In the genomic region with DNA sequence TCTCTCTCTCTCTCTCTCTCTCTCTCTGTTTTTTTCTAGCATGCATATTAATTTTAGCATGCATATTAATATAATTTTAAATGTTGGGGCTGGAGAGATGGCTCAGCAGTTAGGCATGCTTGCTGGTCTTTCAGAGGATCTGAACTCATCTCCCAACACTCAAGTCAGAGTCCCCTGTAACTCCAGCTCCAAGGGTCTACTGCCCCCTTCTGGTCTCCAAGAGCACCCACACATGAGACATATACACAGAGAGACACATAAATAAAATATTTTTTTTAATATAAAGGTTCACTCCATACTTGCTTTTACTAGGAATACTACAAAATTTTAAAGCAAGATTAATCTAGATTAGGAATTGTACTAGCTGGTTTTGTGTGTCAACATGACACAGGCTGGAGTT, we compare ENCODE assay signal across 30 mouse cellular contexts.
A peak's percentile ranks its signal among the peaks of the same experiment; 100 is the strongest.
DNase-seq lines count a peak whose midpoint lies in the region; ATAC-seq and TF ChIP-seq lines count a peak whose summit lies in the region.
"Had no signal": no experiment of that assay in that cellular context is flagged by ENCODE, and none has a peak within 500 bp of the region (broad histone marks: within the 10 kb centered on the region; RNA-seq: fewer than 3 reads in every experiment).

No protein-coding gene starts in this region.

- TF ChIP-seq EP300 in lung, postnatal 0 days (IDR thresholded peaks at IDR 0.05): no peak
- no peak for TF ChIP-seq EP300 in MEL (IDR thresholded peaks at IDR 0.05; ENCODE audit: low read depth in 1 of 2, low read length in 2 of 2)

- no peak overlapping the region for H3K27ac ChIP-seq in gastrocnemius, adult 2 months
- no peak overlapping the region for H3K27ac ChIP-seq in lung, postnatal 0 days (ENCODE audit: low read length)
- no peak overlapping the region for H3K27ac ChIP-seq in MEL (ENCODE audit: control insufficient read depth, low read depth, low read length)
- H3K27ac ChIP-seq: embryonic facial prominence, embryonic 13.5 days; forebrain, embryonic 13.5 days; heart, embryonic 15.5 days; hindbrain, embryonic 15.5 days; liver, embryonic 13.5 days; neural tube, embryonic 13.5 days; stomach, embryonic 15.5 days had no signal

- no peaks in the 10 kb centered on the region for H3K79me2 ChIP-seq in MEL (ENCODE audit: control insufficient read depth, insufficient read depth, low read length, poor library complexity)

- no peak for DNase-seq in gastrocnemius, adult 2 months
- no peak for DNase-seq in gastrocnemius, postnatal 4 days (ENCODE audit: low spot score in 2 of 2)
- DNase-seq in lung, postnatal 0 days (ENCODE audit: low spot score): no peak
- DNase-seq in lung, postnatal 10 days: no peak
- DNase-seq in MEL (ENCODE audit: low read depth, low spot score): peak; percentile 21
- DNase-seq in mesoderm, embryonic 11.5 days (ENCODE audit: low read depth, low spot score): peak; percentile 19
- no peak for DNase-seq in cerebellum, adult 18-20 months
- no peak for DNase-seq in adrenal gland, postnatal 4 days (ENCODE audit: low spot score in 2 of 2)
- DNase-seq: adrenal gland, postnatal 14 days; B cell, adult 2 months; gastrocnemius, postnatal 10 days; heart, postnatal 36 days; kidney, adult 9 months; kidney, postnatal 25 days; liver, embryonic 13.5 days; lung, embryonic 14.5 days; lung, postnatal 4 days; right cerebral cortex, adult 18-20 months; right cerebral cortex, postnatal 4 days; thymus, adult 18-20 months; thymus, postnatal 4 days had no signal

- H3K4me2 ChIP-seq in lung, postnatal 0 days (replicated peaks; ENCODE audit: low read depth, low read length): no peak overlapping the region
- H3K4me2 ChIP-seq: embryonic facial prominence, embryonic 13.5 days; forebrain, embryonic 13.5 days; heart, embryonic 15.5 days; hindbrain, embryonic 15.5 days; liver, embryonic 13.5 days; lung, embryonic 14.5 days; neural tube, embryonic 13.5 days; stomach, embryonic 15.5 days had no signal

- H3K9ac ChIP-seq in lung, postnatal 0 days (replicated peaks; ENCODE audit: low read depth): no peak overlapping the region
- no peak overlapping the region for H3K9ac ChIP-seq in MEL (ENCODE audit: control insufficient read depth, low read depth, low read length, poor library complexity, severe bottlenecking)
- H3K9ac ChIP-seq: embryonic facial prominence, embryonic 13.5 days; forebrain, embryonic 13.5 days; heart, embryonic 15.5 days; hindbrain, embryonic 15.5 days; liver, embryonic 13.5 days; lung, embryonic 14.5 days; neural tube, embryonic 13.5 days; stomach, embryonic 15.5 days had no signal

- no peaks in the 10 kb centered on the region for H3K9me3 ChIP-seq in lung, postnatal 0 days (ENCODE audit: low read length)
- no peaks in the 10 kb centered on the region for H3K9me3 ChIP-seq in MEL (replicated peaks; ENCODE audit: insufficient read depth, low read length)
- H3K9me3 ChIP-seq: embryonic facial prominence, embryonic 13.5 days; forebrain, embryonic 13.5 days; heart, embryonic 15.5 days; hindbrain, embryonic 15.5 days; liver, embryonic 13.5 days; neural tube, embryonic 13.5 days; stomach, embryonic 15.5 days had no signal

- H3K27me3 ChIP-seq in lung, postnatal 0 days (replicated peaks; ENCODE audit: insufficient read depth, low read length): no peaks in the 10 kb centered on the region
- peaks cover 0 to 1% of the 10 kb centered on the region in 2 experiments; a peak in 1 of 4 replicates for H3K27me3 ChIP-seq in MEL (ENCODE audit: control insufficient read depth in 1 of 2, insufficient read depth in 2 of 2, low read length in 2 of 2)
- H3K27me3 ChIP-seq: embryonic facial prominence, embryonic 13.5 days; forebrain, embryonic 13.5 days; heart, embryonic 15.5 days; hindbrain, embryonic 15.5 days; liver, embryonic 13.5 days; neural tube, embryonic 13.5 days; stomach, embryonic 15.5 days had no signal

- no peaks in the 10 kb centered on the region for H3K4me1 ChIP-seq in lung, postnatal 0 days (ENCODE audit: insufficient read depth, low read depth, low read length)
- H3K4me1 ChIP-seq in MEL (ENCODE audit: control insufficient read depth in 1 of 2, insufficient read depth in 2 of 2, low read length in 2 of 2): no peaks in the 10 kb centered on the region
- H3K4me1 ChIP-seq: embryonic facial prominence, embryonic 13.5 days; forebrain, embryonic 13.5 days; heart, embryonic 15.5 days; liver, embryonic 13.5 days; stomach, embryonic 15.5 days had no signal

- H3K4me3 ChIP-seq in gastrocnemius, adult 2 months: no peak overlapping the region
- H3K4me3 ChIP-seq in lung, postnatal 0 days (ENCODE audit: low read depth, low read length): no peak overlapping the region
- no peak overlapping the region for H3K4me3 ChIP-seq in MEL (ENCODE audit: control insufficient read depth in 1 of 2, insufficient read depth in 1 of 2, low read depth in 2 of 2, low read length in 2 of 2)
- H3K4me3 ChIP-seq: embryonic facial prominence, embryonic 13.5 days; erythroblast, embryonic 14.5 days; forebrain, embryonic 13.5 days; heart, embryonic 15.5 days; hindbrain, embryonic 15.5 days; liver, embryonic 13.5 days; myocyte; neural tube, embryonic 13.5 days; stomach, embryonic 15.5 days had no signal

- no peaks in the 10 kb centered on the region for H3K36me3 ChIP-seq in lung, postnatal 0 days (ENCODE audit: insufficient read depth, low read length)
- no peaks in the 10 kb centered on the region for H3K36me3 ChIP-seq in MEL (ENCODE audit: control insufficient read depth in 1 of 2, insufficient read depth in 2 of 2, low read length in 2 of 2)
- H3K36me3 ChIP-seq: embryonic facial prominence, embryonic 13.5 days; heart, embryonic 15.5 days; hindbrain, embryonic 15.5 days; liver, embryonic 13.5 days; neural tube, embryonic 13.5 days; stomach, embryonic 15.5 days had no signal

- TF ChIP-seq CTCF in gastrocnemius, adult 2 months (IDR thresholded peaks at IDR 0.05): peak; percentile 38; the same call in 1 of the 2 replicates
- 0 out of 2 replicates have a peak, but pooled peaks have one; percentile 6 for TF ChIP-seq CTCF in lung, postnatal 0 days (IDR thresholded peaks at IDR 0.05)
- TF ChIP-seq CTCF in MEL (IDR thresholded peaks at IDR 0.05 in 2 of 3, conservative IDR thresholded peaks at IDR 0.05 in 1 of 3; ENCODE audit: control insufficient read depth in 1 of 3, insufficient read depth in 1 of 3, low read depth in 2 of 3, low read length in 3 of 3, poor library complexity in 1 of 3, severe bottlenecking in 1 of 3): peak; percentile 12 to 40 (median 35); a peak in 5 of 6 replicates

- intact Hi-C loops in gastrocnemius, adult 2 months (cut with DNase I): no loop called here

- no peak for ATAC-seq in lung, postnatal 0 days
- ATAC-seq: forebrain, embryonic 13.5 days; midbrain, embryonic 16.5 days had no signal

- peak; percentile 49 for TF ChIP-seq RAD21 in MEL (IDR thresholded peaks at IDR 0.05; ENCODE audit: low read depth, low read length)

- TF ChIP-seq POLR2A in MEL (IDR thresholded peaks at IDR 0.05; ENCODE audit: control insufficient read depth in 1 of 2, insufficient read depth in 1 of 2, low read depth in 1 of 2, low read length in 2 of 2, poor library complexity in 1 of 2): no peak

TF ChIP-seq in MEL, 35 proteins besides CTCF, POLR2A, EP300 and RAD21:
- TF ChIP-seq SIN3A (IDR thresholded peaks at IDR 0.05; ENCODE audit: low read length): no peak
- TF ChIP-seq ZC3H11A (IDR thresholded peaks at IDR 0.05; ENCODE audit: low read depth, low read length): peak; percentile 22
- TF ChIP-seq ZMIZ1 (IDR thresholded peaks at IDR 0.05; ENCODE audit: low read depth, low read length): no peak
- no peak for TF ChIP-seq ZNF384 (IDR thresholded peaks at IDR 0.05; ENCODE audit: low read depth, low read length)
- no peak for TF ChIP-seq MXI1 (IDR thresholded peaks at IDR 0.05; ENCODE audit: low read depth, low read length)
- peak; percentile 31; the same call in 1 of the 2 replicates for TF ChIP-seq SMC3 (IDR thresholded peaks at IDR 0.05; ENCODE audit: low read depth, low read length)
- no peak for TF ChIP-seq JUND (IDR thresholded peaks at IDR 0.05; ENCODE audit: low read depth, low read length)
- TF ChIP-seq CHD1 (IDR thresholded peaks at IDR 0.05; ENCODE audit: low read depth, low read length): no peak
- no peak for TF ChIP-seq NRF1 (IDR thresholded peaks at IDR 0.05; ENCODE audit: insufficient read depth, low read depth, low read length, poor library complexity, severe bottlenecking)
- TF ChIP-seq MEF2A (IDR thresholded peaks at IDR 0.05; ENCODE audit: extremely low read depth, insufficient replicate concordance, low read depth, low read length, poor library complexity, severe bottlenecking): no peak
TF ChIP-seq in MEL: peak in this region for 2.

Comparison
In these comparisons a context has a peak if more than half of its experiments do, and no peak if none do; other contexts are left out.
1. DNase-seq: peak in MEL (single experiment) and mesoderm, embryonic 11.5 days (single experiment); none in gastrocnemius, adult 2 months (single experiment), gastrocnemius, postnatal 4 days (0 of 2), lung, postnatal 0 days (single experiment), lung, postnatal 10 days (single experiment), cerebellum, adult 18-20 months (0 of 2) and adrenal gland, postnatal 4 days (0 of 2).
2. Peak in every context shown above with its lines, with median percentiles within 50 percentile points of each other: CTCF ChIP-seq.